Mouse (Mus musculus): ENCODE data around the gene Actl11. TPM values are rescaled to one million over a fixed set of nuclear protein-coding genes. Genes with fewer than 3 reads are reported as not detected.

Actl11 gene
- polyA plus RNA-seq, 1 experiment from 2014 or later = not detected

DNA sequence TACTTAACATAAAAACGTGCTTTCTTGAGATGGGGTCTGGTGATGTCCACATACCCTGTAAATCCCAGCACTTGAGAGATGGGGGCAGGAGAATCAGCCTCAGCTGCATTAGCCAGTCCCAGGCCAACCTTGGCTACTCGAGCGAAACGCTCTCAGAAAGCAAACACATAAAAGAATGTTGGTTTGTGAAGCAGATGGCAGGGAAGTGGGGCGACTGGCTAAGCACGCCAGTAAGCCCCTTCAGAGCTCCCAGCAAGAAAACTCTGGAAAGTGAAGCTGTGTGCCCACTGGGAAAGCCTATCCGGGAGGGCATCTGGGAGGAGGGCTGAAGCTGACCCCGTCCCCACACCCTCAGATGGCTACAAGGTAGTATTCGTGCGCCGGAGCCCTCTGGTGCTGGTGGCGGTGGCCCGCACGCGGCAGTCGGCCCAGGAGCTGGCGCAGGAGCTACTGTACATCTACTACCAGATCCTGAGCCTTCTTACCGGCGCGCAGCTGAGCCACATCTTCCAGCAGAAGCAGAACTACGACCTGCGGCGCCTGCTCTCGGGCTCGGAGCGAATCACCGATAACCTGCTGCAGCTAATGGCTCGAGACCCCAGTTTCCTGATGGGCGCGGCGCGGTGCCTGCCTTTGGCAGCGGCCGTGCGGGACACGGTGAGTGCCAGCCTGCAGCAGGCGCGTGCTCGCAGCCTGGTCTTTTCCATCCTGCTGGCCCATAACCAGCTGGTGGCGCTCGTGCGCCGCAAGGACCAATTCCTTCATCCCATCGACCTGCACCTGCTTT, 27.2 kb upstream of the Actl11 start:
- peak overlapping the region; percentile 9 for H3K4me3 ChIP-seq (ENCODE audit: low read depth, low read length)
- ATAC-seq (replicated peaks; ENCODE audit: low FRiP score) (no peak), DNase-seq (ENCODE audit: low spot score) (peak; percentile 75)
- H3K9ac ChIP-seq (ENCODE audit: low read depth, low read length) = no peak overlapping the region
- peak overlapping the region; percentile 53 for H3K4me2 ChIP-seq
- H3K27me3 ChIP-seq (replicated peaks; ENCODE audit: control insufficient read depth, insufficient read depth, low read length) = peaks cover 5% of the 10 kb centered on the region
- H3K27ac ChIP-seq (ENCODE audit: low read depth, low read length) = no peak overlapping the region
- no peaks in the 10 kb centered on the region for H3K36me3 ChIP-seq (ENCODE audit: control insufficient read depth, insufficient read depth, low read length)
- H3K9me3 ChIP-seq (ENCODE audit: control insufficient read depth, low read length) = no peaks in the 10 kb centered on the region
- peaks cover 2% of the 10 kb centered on the region; the same call in 1 of the 2 replicates for H3K4me1 ChIP-seq (replicated peaks; ENCODE audit: control insufficient read depth, insufficient read depth, low read length)
- 15% methylated on average over 44 of the region's 44 CpGs for WGBS

DNA sequence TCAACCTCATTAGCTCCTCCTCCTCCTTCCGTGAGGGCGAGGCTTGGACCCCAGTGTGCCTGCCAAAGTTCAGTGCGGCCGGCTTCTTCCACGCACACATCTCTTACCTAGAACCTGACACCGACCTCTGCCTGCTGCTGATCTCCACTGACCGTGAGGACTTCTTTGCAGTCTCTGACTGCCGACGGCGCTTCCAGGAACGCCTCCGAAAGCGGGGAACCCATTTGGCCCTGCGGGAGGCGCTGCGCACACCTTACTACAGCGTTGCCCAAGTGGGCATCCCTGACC, 26.7 kb upstream of the Actl11 start:
- peaks cover 5% of the 10 kb centered on the region for H3K27me3 ChIP-seq (replicated peaks; ENCODE audit: control insufficient read depth, insufficient read depth, low read length)
- no peaks in the 10 kb centered on the region for H3K36me3 ChIP-seq (ENCODE audit: control insufficient read depth, insufficient read depth, low read length)
- H3K4me2 ChIP-seq = peak overlapping the region; percentile 53
- H3K9ac ChIP-seq (ENCODE audit: low read depth, low read length) = no peak overlapping the region
- H3K4me1 ChIP-seq (replicated peaks; ENCODE audit: control insufficient read depth, insufficient read depth, low read length) = peaks cover 8% of the 10 kb centered on the region
- no peaks in the 10 kb centered on the region for H3K9me3 ChIP-seq (ENCODE audit: control insufficient read depth, low read length)
- DNase-seq (ENCODE audit: low spot score) = no peak
- WGBS = 25% methylated on average over 17 of the region's 17 CpGs
- peak overlapping the region; percentile 9 for H3K4me3 ChIP-seq (ENCODE audit: low read depth, low read length)
- no peak overlapping the region for H3K27ac ChIP-seq (ENCODE audit: low read depth, low read length)
- no peak for ATAC-seq (replicated peaks; ENCODE audit: low FRiP score)

DNA sequence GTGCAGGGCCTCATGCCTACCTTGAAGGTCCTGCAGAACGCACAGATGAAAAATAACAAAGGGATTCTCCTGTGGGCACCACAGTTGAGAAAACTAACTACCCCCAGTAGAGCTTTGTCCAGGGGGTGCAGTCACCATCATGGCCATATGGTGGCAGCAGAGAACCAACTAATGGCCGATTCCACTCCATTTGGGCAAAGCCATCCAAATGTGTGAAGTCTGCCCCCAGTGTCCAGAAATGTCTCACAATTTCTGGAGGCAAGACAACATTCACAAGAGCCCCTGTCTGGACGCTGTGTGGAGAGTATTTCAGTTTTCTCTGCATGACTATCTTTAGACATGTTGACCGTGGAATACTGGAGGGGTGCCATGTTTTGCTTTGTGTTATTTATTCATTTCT, 23.5 kb upstream of the Actl11 start:
- DNase-seq (ENCODE audit: low spot score) (peak; percentile 81), ATAC-seq (replicated peaks; ENCODE audit: low FRiP score) (peak; percentile 55)
- Histone ChIP-seq H3K4me1 (replicated peaks; ENCODE audit: control insufficient read depth, insufficient read depth, low read length) (peaks cover 26% of the 10 kb centered on the region), H3K27me3 (replicated peaks; ENCODE audit: control insufficient read depth, insufficient read depth, low read length) (peaks cover 8% of the 10 kb centered on the region), H3K9me3 (ENCODE audit: control insufficient read depth, low read length) (no peaks in the 10 kb centered on the region), H3K4me3 (ENCODE audit: low read depth, low read length) (no peak overlapping the region), H3K27ac (ENCODE audit: low read depth, low read length) (no peak overlapping the region), H3K36me3 (ENCODE audit: control insufficient read depth, insufficient read depth, low read length) (no peaks in the 10 kb centered on the region), H3K4me2 (no peak overlapping the region), H3K9ac (ENCODE audit: low read depth, low read length) (no peak overlapping the region)
- WGBS = 6% methylated on average over 4 of the region's 4 CpGs

DNA sequence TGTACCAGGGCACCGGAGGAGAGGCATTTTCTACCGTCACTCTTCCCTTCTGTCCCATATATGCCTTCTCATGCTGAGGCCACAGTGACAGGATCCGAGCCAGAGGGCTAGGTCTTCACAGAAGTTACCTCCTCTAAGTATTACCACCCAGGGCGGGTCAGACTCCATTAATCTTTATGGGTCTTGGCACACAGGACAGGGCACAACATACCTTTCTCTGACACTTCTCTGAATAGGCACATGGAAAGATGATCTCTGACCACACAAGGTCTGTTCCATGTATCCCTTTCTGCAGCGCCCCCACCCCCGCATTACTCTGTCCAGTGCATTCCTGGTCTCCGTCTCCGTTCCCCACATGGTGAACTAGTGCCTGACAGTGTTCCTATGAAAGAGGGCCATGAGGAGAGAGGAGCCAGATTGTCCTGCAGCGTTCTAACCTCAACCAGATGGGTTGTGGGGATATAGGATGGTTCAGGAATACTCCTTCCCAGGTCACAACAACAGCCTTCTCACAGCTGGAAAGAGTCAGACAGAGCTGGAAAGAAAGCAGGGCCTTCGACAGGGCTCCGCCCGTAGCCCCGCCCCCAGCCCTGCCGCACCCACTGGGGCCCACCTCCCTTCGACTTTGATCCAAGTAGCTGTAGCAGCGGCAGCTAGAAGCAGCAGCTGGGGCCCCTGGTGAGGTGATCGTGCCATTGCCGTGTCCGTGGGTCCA, 21.9 kb upstream of the Actl11 start, which contains the start of gene Mst1r:
Gene Mst1r (plus strand): TSS at position 622 of the 715 bp plus-strand sequence.
- DNase-seq (ENCODE audit: low spot score) (peak; percentile 82), ATAC-seq (replicated peaks; ENCODE audit: low FRiP score) (peak; percentile 79)
- WGBS = 21% methylated on average over 19 of the region's 19 CpGs
- 0 out of 2 replicates have a peak, but pooled peaks cover 2% of the 10 kb centered on the region for H3K27me3 ChIP-seq (replicated peaks; ENCODE audit: control insufficient read depth, insufficient read depth, low read length)
- peak within 1 kb of the TSS; percentile 42 for H3K9ac ChIP-seq (ENCODE audit: low read depth, low read length)
- peak within 1 kb of the TSS; percentile 36 for H3K4me3 ChIP-seq (ENCODE audit: low read depth, low read length)
- peak within 1 kb of the TSS; percentile 71 for H3K4me2 ChIP-seq
- H3K4me1 ChIP-seq (replicated peaks; ENCODE audit: control insufficient read depth, insufficient read depth, low read length) = peaks cover 24% of the 10 kb centered on the region
- H3K36me3 ChIP-seq (ENCODE audit: control insufficient read depth, insufficient read depth, low read length) = no peaks in the 10 kb centered on the region
- no peak within 1 kb of the TSS for H3K27ac ChIP-seq (ENCODE audit: low read depth, low read length)
- no peaks in the 10 kb centered on the region for H3K9me3 ChIP-seq (ENCODE audit: control insufficient read depth, low read length)

DNA sequence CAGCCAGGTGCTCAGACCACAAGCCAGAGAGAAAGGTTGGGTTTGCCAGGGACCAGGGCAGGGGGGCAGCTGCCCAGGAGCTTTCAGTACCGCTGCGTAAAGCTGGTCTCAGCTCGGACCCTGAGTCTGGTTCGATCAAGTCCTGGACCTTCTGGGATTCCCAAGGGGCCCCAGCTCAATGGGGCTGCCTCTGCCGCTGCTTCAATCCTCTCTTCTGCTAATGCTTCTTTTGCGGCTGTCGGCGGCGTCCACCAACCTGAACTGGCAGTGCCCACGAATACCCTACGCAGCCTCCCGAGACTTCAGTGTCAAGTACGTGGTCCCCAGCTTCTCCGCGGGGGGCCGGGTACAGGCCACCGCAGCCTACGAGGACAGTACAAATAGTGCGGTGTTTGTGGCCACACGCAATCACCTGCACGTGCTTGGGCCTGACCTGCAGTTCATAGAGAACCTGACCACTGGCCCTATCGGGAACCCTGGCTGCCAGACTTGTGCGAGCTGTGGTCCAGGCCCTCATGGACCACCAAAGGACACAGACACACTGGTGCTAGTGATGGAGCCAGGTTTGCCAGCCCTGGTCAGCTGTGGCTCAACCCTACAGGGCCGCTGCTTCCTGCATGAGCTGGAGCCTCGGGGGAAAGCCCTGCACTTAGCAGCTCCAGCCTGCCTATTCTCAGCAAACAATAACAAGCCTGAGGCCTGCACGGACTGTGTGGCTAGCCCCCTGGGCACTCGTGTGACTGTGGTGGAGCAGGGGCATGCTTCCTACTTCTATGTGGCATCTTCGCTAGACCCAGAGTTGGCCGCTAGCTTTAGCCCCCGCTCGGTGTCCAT, 21.1 kb upstream of the Actl11 start:
- ATAC-seq (replicated peaks; ENCODE audit: low FRiP score) = no peak; the same call in 1 of the 2 replicates
- no peaks in the 10 kb centered on the region for H3K9me3 ChIP-seq (ENCODE audit: control insufficient read depth, low read length)
- H3K27ac ChIP-seq (ENCODE audit: low read depth, low read length) = no peak overlapping the region
- peak overlapping the region; percentile 71 for H3K4me2 ChIP-seq
- no peaks in the 10 kb centered on the region for H3K36me3 ChIP-seq (ENCODE audit: control insufficient read depth, insufficient read depth, low read length)
- 53% methylated on average over 31 of the region's 31 CpGs for WGBS
- DNase-seq (ENCODE audit: low spot score) = peak; percentile 51
- H3K9ac ChIP-seq (ENCODE audit: low read depth, low read length) = peak overlapping the region; percentile 42
- peaks cover 24% of the 10 kb centered on the region for H3K4me1 ChIP-seq (replicated peaks; ENCODE audit: control insufficient read depth, insufficient read depth, low read length)
- peak overlapping the region; percentile 36 for H3K4me3 ChIP-seq (ENCODE audit: low read depth, low read length)
- 0 out of 2 replicates have a peak, but pooled peaks cover 2% of the 10 kb centered on the region for H3K27me3 ChIP-seq (replicated peaks; ENCODE audit: control insufficient read depth, insufficient read depth, low read length)

DNA sequence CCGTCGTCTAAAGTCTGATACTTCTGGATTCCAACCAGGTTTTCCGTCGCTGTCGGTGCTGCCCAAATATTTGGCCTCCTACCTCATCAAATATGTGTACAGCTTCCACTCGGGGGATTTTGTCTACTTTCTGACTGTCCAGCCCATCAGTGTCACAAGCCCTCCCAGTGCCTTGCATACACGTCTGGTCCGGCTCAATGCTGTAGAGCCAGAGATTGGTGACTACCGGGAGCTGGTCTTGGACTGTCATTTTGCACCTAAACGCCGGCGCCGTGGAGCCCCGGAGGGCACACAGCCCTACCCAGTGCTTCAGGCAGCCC, 20.5 kb upstream of the Actl11 start:
- Histone ChIP-seq H3K4me1 (replicated peaks; ENCODE audit: control insufficient read depth, insufficient read depth, low read length) (peaks cover 24% of the 10 kb centered on the region), H3K9me3 (ENCODE audit: control insufficient read depth, low read length) (no peaks in the 10 kb centered on the region), H3K4me3 (ENCODE audit: low read depth, low read length) (no peak overlapping the region), H3K9ac (ENCODE audit: low read depth, low read length) (no peak overlapping the region), H3K27ac (ENCODE audit: low read depth, low read length) (no peak overlapping the region), H3K27me3 (replicated peaks; ENCODE audit: control insufficient read depth, insufficient read depth, low read length) (0 out of 2 replicates have a peak, but pooled peaks cover 2% of the 10 kb centered on the region), H3K4me2 (peak overlapping the region; percentile 15), H3K36me3 (ENCODE audit: control insufficient read depth, insufficient read depth, low read length) (no peaks in the 10 kb centered on the region)
- WGBS = 78% methylated on average over 14 of the region's 14 CpGs
- ATAC-seq (replicated peaks; ENCODE audit: low FRiP score) = no peak
- no peak for DNase-seq (ENCODE audit: low spot score)

DNA sequence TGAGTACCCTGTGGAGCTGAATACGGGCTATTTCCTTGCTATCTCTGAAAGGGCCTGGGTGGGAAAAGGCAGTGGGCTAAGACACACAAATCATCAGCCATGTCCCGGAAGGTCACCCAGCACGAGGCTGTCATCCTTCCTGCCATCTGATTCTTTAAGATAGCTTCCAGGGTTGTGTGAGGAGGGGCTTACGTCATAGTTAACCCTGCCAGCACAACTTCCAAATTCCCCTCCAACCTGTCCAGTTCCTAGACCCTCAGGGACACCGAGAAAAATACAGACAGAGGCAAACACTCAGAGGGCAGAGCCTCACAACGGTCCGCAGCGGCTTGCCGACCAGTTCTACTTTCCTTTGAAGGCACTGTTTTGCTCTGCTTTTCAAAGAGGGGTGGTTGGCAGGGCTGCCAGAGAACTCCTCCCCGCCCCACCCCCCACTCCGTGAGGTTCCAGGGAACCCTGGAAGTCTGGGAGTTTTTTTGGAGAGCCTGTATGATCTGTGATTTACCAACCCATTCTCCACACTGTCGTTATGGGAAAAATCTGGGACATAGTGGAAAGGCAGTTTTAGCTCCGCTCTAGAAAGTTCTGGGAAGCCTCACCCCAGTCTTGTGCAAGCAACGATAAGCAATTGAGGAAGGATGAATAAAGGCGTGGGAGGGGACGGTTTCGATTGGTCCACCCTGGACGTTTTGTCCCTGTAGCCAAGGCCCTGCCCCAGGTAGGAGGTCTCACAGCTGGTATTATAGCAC, 19.7 kb upstream of the Actl11 start:
- 32% methylated on average over 18 of the region's 18 CpGs for WGBS
- peak overlapping the region; percentile 41 for H3K4me2 ChIP-seq
- ATAC-seq (replicated peaks; ENCODE audit: low FRiP score) (no peak), DNase-seq (ENCODE audit: low spot score) (no peak)
- H3K9me3 ChIP-seq (ENCODE audit: control insufficient read depth, low read length) = no peaks in the 10 kb centered on the region
- peak overlapping the region; percentile 3; the same call in 1 of the 2 replicates for H3K4me3 ChIP-seq (ENCODE audit: low read depth, low read length)
- H3K27me3 ChIP-seq (replicated peaks; ENCODE audit: control insufficient read depth, insufficient read depth, low read length) = 0 out of 2 replicates have a peak, but pooled peaks cover 2% of the 10 kb centered on the region
- H3K36me3 ChIP-seq (ENCODE audit: control insufficient read depth, insufficient read depth, low read length) = no peaks in the 10 kb centered on the region
- H3K27ac ChIP-seq (ENCODE audit: low read depth, low read length) = no peak overlapping the region
- H3K4me1 ChIP-seq (replicated peaks; ENCODE audit: control insufficient read depth, insufficient read depth, low read length) = peaks cover 24% of the 10 kb centered on the region
- H3K9ac ChIP-seq (ENCODE audit: low read depth, low read length) = no peak overlapping the region

Measured in liver, embryonic 11.5 days (tissue).